Mouse (Mus musculus) heart, embryonic 16.5 days (tissue): Measurements from ENCODE around the gene Celf2. TPM values are rescaled to one million over a fixed set of nuclear protein-coding genes. Genes with fewer than 3 reads are reported as not detected.

Experiments used
- ATAC-seq: fragments of 200-750 bp; cut with Nextera tagmentation; replicated peaks from 2 replicates; pipeline ENCODE4 v1.8.0; 2017; ENCODE audit warnings: moderate number of reproducible peaks; ENCODE audit not compliant: insufficient read depth, low FRiP score; ENCODE audit errors: extremely low read depth
- H3K27ac ChIP-seq: fragments of 300-500 bp; sonication (generic); 2 replicates; pipeline ENCODE4 v1.5.1; 2014; ENCODE audit warnings: mild to moderate bottlenecking, low read length, control low read depth, moderate library complexity
- H3K27me3 ChIP-seq: fragments of 300-500 bp; sonication (generic); 2 replicates; pipeline ENCODE4 v1.6.1; 2014; ENCODE audit warnings: low read length, mixed read lengths; ENCODE audit not compliant: control insufficient read depth, insufficient read depth
- H3K36me3 ChIP-seq: fragments of 300-500 bp; sonication (generic); 2 replicates; pipeline ENCODE4 v1.6.1; 2014; ENCODE audit not compliant: control insufficient read depth, insufficient read depth
- H3K4me1 ChIP-seq: fragments of 300-500 bp; sonication (generic); 2 replicates; pipeline ENCODE4 v1.6.1; 2014; ENCODE audit warnings: low read length, mixed read lengths; ENCODE audit not compliant: control insufficient read depth, insufficient read depth
- H3K4me2 ChIP-seq: fragments of 300-500 bp; sonication (generic); 2 replicates; pipeline ENCODE4 v1.6.1; 2014; ENCODE audit warnings: low read depth, mild to moderate bottlenecking, control low read depth, low read length
- H3K4me3 ChIP-seq: fragments of 300-500 bp; sonication (generic); 2 replicates; pipeline ENCODE4 v1.5.1; 2014; ENCODE audit warnings: mild to moderate bottlenecking, control low read depth, low read length
- H3K9ac ChIP-seq: fragments of 300-500 bp; sonication (generic); 2 replicates; pipeline ENCODE4 v1.6.1; 2014; ENCODE audit warnings: low read length, control low read depth
- H3K9me3 ChIP-seq: fragments of 300-500 bp; sonication (generic); replicated peaks from 2 replicates; pipeline ENCODE4 v1.6.1; 2016; ENCODE audit warnings: low read length; ENCODE audit not compliant: control insufficient read depth
- WGBS: fragments of 180-500 bp; shearing (Covaris S2); extraction: QIAGEN DNeasy Blood & Tissue Kit; methylation state at CpG from one replicate; pipeline ENCODE4 v1.1.7; 2014; 5-methylcytosine and 5-hydroxymethylcytosine counted together
- polyA plus RNA-seq: library from polyadenylated mRNA; unstranded; fragments of >200 nt; fragmentation: Nextera tagmentation; extraction: Ambion mirVana; gene quantifications from 2 replicates; pipeline ENCODE4 v1.2.1, GENCODE M21; 2015

Gene Celf2
- polyA plus RNA-seq, 1 experiment from 2014 or later = 70.2 TPM

- Histone ChIP-seq H3K27ac (no peak overlapping the region), H3K4me3 (no peak overlapping the region), H3K27me3 (no peaks in the 10 kb centered on the region), H3K36me3 (no peaks in the 10 kb centered on the region), H3K9ac (no peak overlapping the region), H3K9me3 (no peaks in the 10 kb centered on the region), H3K4me2 (no peak overlapping the region), H3K4me1 (no peaks in the 10 kb centered on the region)
- 60% methylated on average over 4 of the region's 4 CpGs for WGBS
- no peak for ATAC-seq
Observed at GRCm38 (mm10) chr2:6739998-6740668, 769.2 kb downstream of the Celf2 start.

DNA sequence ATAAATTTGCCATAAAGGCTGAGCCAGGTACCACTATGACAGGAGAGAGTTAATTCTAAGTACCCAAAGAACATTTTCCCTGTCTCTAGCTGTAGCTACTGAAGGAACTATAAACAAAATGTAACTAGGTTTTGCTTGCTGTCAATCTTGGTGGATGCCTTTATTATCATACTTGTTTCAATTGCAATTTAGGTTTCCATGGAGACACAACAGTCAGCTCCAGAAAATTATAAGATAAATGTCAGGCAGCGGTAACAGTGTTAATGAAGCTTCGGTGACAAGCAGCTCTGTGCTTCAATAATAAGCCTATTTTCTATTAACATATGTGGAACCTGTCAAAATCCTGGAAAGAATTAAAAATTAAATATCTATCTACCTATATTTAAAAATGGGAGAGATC lies 777.3 kb downstream of the Celf2 start:
- Histone ChIP-seq H3K36me3 (no peaks in the 10 kb centered on the region), H3K4me1 (peaks cover 9% of the 10 kb centered on the region), H3K9me3 (no peaks in the 10 kb centered on the region), H3K4me2 (no peak overlapping the region), H3K27me3 (no peaks in the 10 kb centered on the region), H3K9ac (no peak overlapping the region), H3K4me3 (no peak overlapping the region), H3K27ac (no peak overlapping the region)
- WGBS = 84% methylated on average over 2 of the region's 2 CpGs
- no peak for ATAC-seq

DNA sequence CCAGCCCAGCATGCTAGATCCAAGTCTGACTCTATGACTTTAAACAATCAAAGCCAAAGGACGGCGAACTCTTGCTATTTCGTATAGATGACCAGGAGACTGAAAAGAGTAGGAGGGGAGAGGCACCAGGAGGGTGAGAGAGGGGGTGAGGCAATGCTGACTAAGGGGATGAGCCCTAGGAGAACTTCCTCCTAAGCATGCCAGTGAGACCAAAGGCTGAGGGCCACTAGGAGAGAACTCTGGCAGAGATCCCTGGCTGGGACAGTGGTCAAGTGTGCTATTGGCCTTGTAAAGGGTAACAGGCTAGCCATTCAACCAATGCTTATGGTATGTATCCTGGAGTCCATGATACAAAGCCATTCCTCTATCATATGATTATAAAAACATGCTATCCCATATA lies 778.5 kb downstream of the Celf2 start:
- 82% methylated on average over 3 of the region's 3 CpGs for WGBS

GRCm38 (mm10) chr2:6729984-6730383 lies 779.4 kb downstream of the Celf2 start:
- no peak; the same call in 1 of the 2 replicates for ATAC-seq
- H3K4me2 ChIP-seq = no peak overlapping the region
- H3K36me3 ChIP-seq = no peaks in the 10 kb centered on the region
- no peaks in the 10 kb centered on the region for H3K27me3 ChIP-seq
- H3K9me3 ChIP-seq = no peaks in the 10 kb centered on the region
- no peak overlapping the region for H3K27ac ChIP-seq
- peaks cover 12% of the 10 kb centered on the region for H3K4me1 ChIP-seq
- H3K9ac ChIP-seq = no peak overlapping the region
- H3K4me3 ChIP-seq = no peak overlapping the region
- WGBS = 24% methylated on average over 9 of the region's 9 CpGs

More for the DNA sequence above, 778.5 kb downstream of the Celf2 start:
- peaks cover 12% of the 10 kb centered on the region for H3K4me1 ChIP-seq
- no peaks in the 10 kb centered on the region for H3K9me3 ChIP-seq
- H3K36me3 ChIP-seq = no peaks in the 10 kb centered on the region
- no peak overlapping the region for H3K4me3 ChIP-seq
- H3K27me3 ChIP-seq = no peaks in the 10 kb centered on the region
- no peak for ATAC-seq
- H3K27ac ChIP-seq = no peak overlapping the region
- H3K4me2 ChIP-seq = no peak overlapping the region
- no peak overlapping the region for H3K9ac ChIP-seq

GRCm38 (mm10) chr2:6728840-6729252 lies 780.5 kb downstream of the Celf2 start:
- no peaks in the 10 kb centered on the region for H3K9me3 ChIP-seq
- no peak overlapping the region for H3K27ac ChIP-seq
- no peaks in the 10 kb centered on the region for H3K36me3 ChIP-seq
- H3K4me3 ChIP-seq = no peak overlapping the region
- no peak overlapping the region for H3K4me2 ChIP-seq
- peaks cover 12% of the 10 kb centered on the region for H3K4me1 ChIP-seq
- no peaks in the 10 kb centered on the region for H3K27me3 ChIP-seq
- WGBS = 73% methylated on average over 2 of the region's 2 CpGs
- no peak overlapping the region for H3K9ac ChIP-seq
- no peak for ATAC-seq

GRCm38 (mm10) chr2:6727366-6727765 lies 782.0 kb downstream of the Celf2 start:
- 90% methylated on average over 5 of the region's 5 CpGs for WGBS
- no peak overlapping the region for H3K9ac ChIP-seq
- peaks cover 15% of the 10 kb centered on the region for H3K4me1 ChIP-seq
- ATAC-seq = no peak
- H3K4me2 ChIP-seq = no peak overlapping the region
- H3K36me3 ChIP-seq = no peaks in the 10 kb centered on the region
- H3K4me3 ChIP-seq = no peak overlapping the region
- H3K9me3 ChIP-seq = no peaks in the 10 kb centered on the region
- H3K27me3 ChIP-seq = no peaks in the 10 kb centered on the region
- no peak overlapping the region for H3K27ac ChIP-seq

GRCm38 (mm10) chr2:6726071-6726470 lies 783.3 kb downstream of the Celf2 start:
- no peak for ATAC-seq
- H3K4me3 ChIP-seq = no peak overlapping the region
- 56% methylated on average over 8 of the region's 8 CpGs for WGBS

GRCm38 (mm10) chr2:6723602-6724001 lies 785.8 kb downstream of the Celf2 start:
- Histone ChIP-seq H3K27me3 (no peaks in the 10 kb centered on the region), H3K9me3 (no peaks in the 10 kb centered on the region), H3K9ac (no peak overlapping the region), H3K4me1 (peaks cover 22% of the 10 kb centered on the region), H3K36me3 (no peaks in the 10 kb centered on the region), H3K4me3 (no peak overlapping the region), H3K27ac (no peak overlapping the region), H3K4me2 (no peak overlapping the region)
- WGBS = 62% methylated on average over 2 of the region's 2 CpGs
- no peak for ATAC-seq

More at GRCm38 (mm10) chr2:6726071-6726470, 783.3 kb downstream of the Celf2 start:
- no peak overlapping the region for H3K4me2 ChIP-seq
- no peaks in the 10 kb centered on the region for H3K36me3 ChIP-seq
- H3K27ac ChIP-seq = no peak overlapping the region
- peaks cover 28% of the 10 kb centered on the region for H3K4me1 ChIP-seq
- no peak overlapping the region for H3K9ac ChIP-seq
- H3K27me3 ChIP-seq = no peaks in the 10 kb centered on the region
- no peaks in the 10 kb centered on the region for H3K9me3 ChIP-seq

DNA sequence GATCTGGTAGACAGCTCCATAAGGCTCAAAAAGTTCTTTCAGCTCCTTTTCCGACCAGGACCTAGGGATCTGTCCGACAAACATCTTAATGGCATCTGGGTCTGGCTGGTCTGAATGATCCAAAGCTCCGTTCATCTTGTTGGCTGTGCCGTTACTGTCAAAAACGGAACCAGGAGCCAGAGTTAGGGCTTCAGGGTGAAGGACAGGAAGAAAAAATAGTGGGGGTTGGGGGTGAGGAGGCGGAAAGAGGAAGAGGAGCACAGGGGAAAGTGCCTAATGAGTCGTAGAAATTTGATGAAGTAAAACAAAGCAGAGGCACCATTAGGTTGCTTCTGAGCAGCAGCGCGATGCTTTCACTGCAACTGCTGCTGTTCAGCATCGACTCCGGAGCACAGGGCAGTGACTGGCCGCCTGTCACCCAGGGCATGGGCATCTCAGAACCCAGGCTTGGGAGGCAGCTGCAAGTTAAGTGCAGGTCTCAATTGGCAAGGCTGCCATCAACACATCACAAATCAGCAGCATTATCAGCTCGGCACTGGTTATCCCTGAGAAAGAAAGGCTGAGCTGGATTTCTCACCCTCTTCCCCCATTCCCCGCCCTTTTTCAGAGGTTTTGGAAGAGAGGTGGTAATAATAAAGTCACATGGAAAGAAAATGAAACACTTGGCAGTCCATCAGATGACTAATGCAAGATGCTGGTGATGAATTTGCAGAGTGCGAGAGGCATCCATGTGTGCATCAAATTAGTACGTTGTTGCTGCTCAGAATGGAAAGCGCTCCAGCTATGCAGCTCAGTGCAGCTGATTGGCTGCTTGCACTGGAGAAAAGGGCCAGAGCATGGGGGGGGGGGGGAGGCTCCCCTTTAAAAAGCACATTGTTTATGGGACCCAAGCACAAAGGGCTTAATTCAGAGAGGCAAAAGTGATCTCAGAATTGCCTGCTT lies 787.6 kb downstream of the Celf2 start:
- Histone ChIP-seq H3K9ac (peak overlapping the region; percentile 56), H3K27ac (peak overlapping the region; percentile 61), H3K4me2 (peak overlapping the region; percentile 80), H3K4me3 (peak overlapping the region; percentile 53), H3K27me3 (no peaks in the 10 kb centered on the region), H3K36me3 (no peaks in the 10 kb centered on the region), H3K9me3 (no peaks in the 10 kb centered on the region), H3K4me1 (peaks cover 26% of the 10 kb centered on the region)
- 12% methylated on average over 17 of the region's 17 CpGs for WGBS
- peak; percentile 55 for ATAC-seq
